Mouse (Mus musculus) limb, embryonic 12.5 days (tissue): ENCODE measurements around the gene Pank1. TPM values are rescaled to one million over a fixed set of nuclear protein-coding genes. Genes with fewer than 3 reads are reported as not detected.

Experiments used
- ATAC-seq: fragments of 200-750 bp; cut with Nextera tagmentation; 2 replicates; pipeline ENCODE4 v1.8.0; 2017; ENCODE audit warnings: low read depth, moderate TSS enrichment; ENCODE audit not compliant: insufficient number of reproducible peaks, insufficient read depth, low FRiP score, low TSS enrichment
- H3K27ac ChIP-seq: fragments of 300-500 bp; sonication (generic); 2 replicates; pipeline ENCODE4 v1.5.1; 2016; ENCODE audit warnings: mild to moderate bottlenecking, moderate library complexity
- H3K27me3 ChIP-seq: fragments of 300-500 bp; sonication (generic); 2 replicates; pipeline ENCODE4 v1.6.1; 2016; ENCODE audit warnings: mild to moderate bottlenecking, moderate library complexity
- H3K36me3 ChIP-seq: fragments of 300-500 bp; sonication (generic); 2 replicates; pipeline ENCODE4 v1.6.1; 2016; ENCODE audit warnings: mild to moderate bottlenecking, moderate library complexity
- H3K4me1 ChIP-seq: fragments of 300-500 bp; sonication (generic); replicated peaks from 2 replicates; pipeline ENCODE4 v1.6.1; 2016
- H3K4me2 ChIP-seq: fragments of 300-500 bp; sonication (generic); 2 replicates; pipeline ENCODE4 v1.6.1; 2016; ENCODE audit warnings: mild to moderate bottlenecking, moderate library complexity
- H3K4me3 ChIP-seq: fragments of 300-500 bp; sonication (generic); replicated peaks from 2 replicates; pipeline ENCODE4 v1.5.1; 2016; ENCODE audit warnings: mild to moderate bottlenecking
- H3K9ac ChIP-seq: fragments of 300-500 bp; sonication (generic); replicated peaks from 2 replicates; pipeline ENCODE4 v1.6.1; 2016; ENCODE audit warnings: mild to moderate bottlenecking, moderate library complexity
- H3K9me3 ChIP-seq: fragments of 300-500 bp; sonication (generic); 2 replicates; pipeline ENCODE4 v1.6.1; 2016; ENCODE audit warnings: mild to moderate bottlenecking, moderate library complexity
- WGBS: fragments of 180-500 bp; shearing (Covaris S2); methylation state at CpG from one replicate; pipeline ENCODE4 v1.1.7; 2016; 5-methylcytosine and 5-hydroxymethylcytosine counted together
- polyA plus RNA-seq: library from polyadenylated mRNA; unstranded; fragments of >200 nt; fragmentation: Nextera tagmentation; extraction: Ambion mirVana; gene quantifications from 2 replicates; pipeline ENCODE4 v1.2.1, GENCODE M21; 2016

The Pank1 gene
- polyA plus RNA-seq, 1 experiment from 2014 or later, result 8.4 TPM

DNA sequence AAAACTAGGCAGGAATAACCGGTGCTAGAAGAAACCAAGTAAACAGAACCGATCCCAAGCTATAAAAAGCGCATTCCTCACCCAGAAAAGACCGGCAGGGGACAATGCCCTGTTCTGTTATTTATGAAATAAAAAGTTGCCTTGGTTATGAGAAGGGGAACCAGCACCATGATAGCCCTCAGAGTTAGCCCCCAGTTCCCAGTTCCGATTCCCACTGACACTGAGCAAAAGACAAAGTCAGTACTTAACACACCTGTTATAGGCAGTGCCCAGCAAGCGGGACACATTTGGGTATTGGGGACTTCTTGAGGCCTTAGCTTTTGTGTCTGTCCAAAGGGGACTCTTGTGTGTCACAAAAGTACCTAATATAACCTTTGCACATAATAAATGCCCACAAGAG lies 369 bp upstream of the Pank1 start:
- Histone ChIP-seq H3K4me1 (peaks cover 6% of the 10 kb centered on the region), H3K4me2 (peak overlapping the region; percentile 63), H3K27ac (peak overlapping the region; percentile 99), H3K9ac (peak overlapping the region; percentile 96; the same call in 1 of the 2 replicates), H3K36me3 (no peaks in the 10 kb centered on the region), H3K9me3 (no peaks in the 10 kb centered on the region), H3K27me3 (no peaks in the 10 kb centered on the region), H3K4me3 (peak overlapping the region; percentile 92)
- WGBS, result 24% methylated on average over 6 of the region's 6 CpGs
- ATAC-seq, result no peak

DNA sequence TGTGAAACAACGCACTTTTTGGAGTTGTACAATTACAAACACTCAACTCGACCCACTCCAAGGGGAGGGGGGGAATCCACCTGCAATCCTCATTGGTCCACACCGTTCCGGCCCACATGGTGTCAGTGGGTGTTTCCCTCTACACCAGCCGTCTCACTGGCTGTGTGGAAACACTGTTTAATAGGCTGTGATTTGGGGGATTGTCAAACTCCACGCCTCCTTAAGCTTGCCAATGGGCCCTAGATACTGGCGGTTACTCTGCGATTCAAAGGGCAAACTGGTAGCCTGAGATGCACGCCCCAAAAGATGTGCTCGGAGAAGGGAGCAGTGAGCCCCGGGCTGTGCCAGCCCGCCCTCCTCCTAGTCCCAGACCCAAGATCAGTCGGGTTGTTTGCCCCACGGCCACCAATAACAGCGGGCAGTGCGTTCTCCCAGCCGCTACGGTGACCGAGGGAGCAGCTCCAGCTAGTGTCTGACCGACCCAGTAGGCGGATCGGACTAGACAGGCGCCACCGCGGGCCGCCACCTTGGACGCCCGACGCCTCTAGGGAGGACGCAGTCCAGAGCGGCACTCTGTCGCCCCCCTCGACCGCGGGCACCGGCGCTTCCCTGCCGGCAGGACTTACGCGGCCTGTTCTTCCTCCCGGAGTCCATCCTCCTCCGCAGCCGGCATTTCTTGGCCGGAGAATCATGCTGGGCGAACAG lies 1.2 kb downstream of the Pank1 start:
- H3K9me3 ChIP-seq, result no peaks in the 10 kb centered on the region
- WGBS, result under 1% methylated on average over 45 of the region's 45 CpGs
- H3K4me1 ChIP-seq, result peaks cover 6% of the 10 kb centered on the region
- H3K9ac ChIP-seq, result peak overlapping the region; percentile 96
- H3K4me3 ChIP-seq, result peak overlapping the region; percentile 92
- H3K27me3 ChIP-seq, result no peaks in the 10 kb centered on the region
- peak overlapping the region; percentile 99 for H3K27ac ChIP-seq
- H3K36me3 ChIP-seq, result no peaks in the 10 kb centered on the region
- peak overlapping the region; percentile 63 for H3K4me2 ChIP-seq
- peak; percentile 98 for ATAC-seq

DNA sequence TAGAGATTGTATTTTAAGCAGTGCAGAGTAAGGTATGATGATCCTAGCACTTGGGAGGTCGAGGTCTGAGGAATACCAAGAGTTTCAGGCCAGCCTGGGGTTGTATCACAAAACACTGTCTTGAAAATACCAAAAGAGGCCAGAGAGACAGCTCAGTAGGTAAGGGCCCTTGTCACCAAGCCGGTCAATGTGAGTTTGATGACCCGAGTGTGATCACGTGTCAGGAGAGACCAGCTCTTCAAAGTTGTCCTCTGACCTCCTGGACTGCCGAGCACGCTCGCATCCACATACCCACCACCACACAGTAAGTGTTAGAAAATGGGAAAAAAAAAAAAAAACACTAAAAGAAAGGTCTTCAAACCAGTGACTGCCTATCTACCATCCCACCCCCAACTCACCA lies 2.6 kb downstream of the Pank1 start:
- ATAC-seq, result no peak
- Histone ChIP-seq H3K9ac (no peak overlapping the region), H3K9me3 (no peaks in the 10 kb centered on the region), H3K4me2 (peak overlapping the region; percentile 63; the same call in 1 of the 2 replicates), H3K27ac (no peak overlapping the region), H3K4me3 (no peak overlapping the region), H3K36me3 (no peaks in the 10 kb centered on the region), H3K4me1 (peaks cover 6% of the 10 kb centered on the region), H3K27me3 (no peaks in the 10 kb centered on the region)
- WGBS, result 75% methylated on average over 7 of the region's 7 CpGs

DNA sequence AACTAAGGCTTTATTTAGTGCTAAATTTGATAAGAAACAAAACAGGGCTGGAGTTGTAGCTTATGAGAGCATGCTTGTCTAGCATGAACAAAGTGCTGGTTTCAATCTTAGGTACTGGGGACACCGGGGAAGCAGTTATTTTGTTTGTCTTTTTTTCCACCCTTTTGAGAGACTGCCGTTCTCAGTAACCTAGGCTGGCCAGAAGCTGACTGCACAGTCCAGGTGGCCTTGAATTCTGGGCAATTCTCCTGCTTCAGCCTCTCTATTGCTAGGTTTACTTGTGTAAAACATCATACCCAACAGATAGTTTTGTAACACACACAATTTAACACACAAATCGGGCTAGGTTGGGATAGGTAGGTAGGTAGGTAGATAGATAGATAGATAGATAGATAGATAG lies 9.9 kb downstream of the Pank1 start:
- WGBS, result 82% methylated on average over 3 of the region's 3 CpGs
- H3K4me3 ChIP-seq, result no peak overlapping the region
- H3K4me2 ChIP-seq, result no peak overlapping the region
- 0 out of 2 replicates have a peak, but pooled peaks cover 3% of the 10 kb centered on the region for H3K4me1 ChIP-seq
- H3K9me3 ChIP-seq, result no peaks in the 10 kb centered on the region
- H3K36me3 ChIP-seq, result no peaks in the 10 kb centered on the region
- no peak overlapping the region for H3K9ac ChIP-seq
- no peak for ATAC-seq
- no peaks in the 10 kb centered on the region for H3K27me3 ChIP-seq
- no peak overlapping the region for H3K27ac ChIP-seq

DNA sequence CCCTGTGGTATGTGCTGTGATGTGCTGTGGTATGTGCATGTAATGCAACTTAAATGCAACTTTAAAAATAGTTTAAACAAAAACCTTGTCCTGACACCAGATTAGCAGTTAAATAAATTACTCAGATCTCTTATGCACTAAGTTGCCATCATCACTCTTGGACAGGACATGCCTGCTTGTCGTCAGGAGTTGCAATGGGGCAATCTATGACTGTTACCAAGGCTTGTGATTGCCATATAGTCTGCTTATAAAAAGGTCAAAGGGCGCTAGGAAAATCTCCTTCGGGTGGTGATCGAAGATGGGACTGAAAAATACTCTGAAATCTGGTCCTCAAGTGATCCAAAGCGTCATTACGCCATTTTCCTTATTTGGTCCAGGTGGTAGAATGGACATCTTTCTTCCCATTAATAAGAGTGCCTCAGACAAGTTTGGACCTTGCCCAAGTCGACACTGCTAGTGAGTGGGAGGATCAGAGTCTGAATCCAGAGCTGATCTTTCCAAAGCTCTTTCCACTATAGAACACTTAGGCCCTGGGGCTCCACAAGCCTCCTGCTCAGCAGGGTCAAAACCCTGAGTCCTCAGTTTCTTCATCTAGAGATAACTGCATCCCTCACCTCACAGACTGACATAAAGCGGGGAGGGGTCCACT lies 11.0 kb downstream of the Pank1 start:
- H3K36me3 ChIP-seq, result no peaks in the 10 kb centered on the region
- H3K9ac ChIP-seq, result no peak overlapping the region
- no peak overlapping the region for H3K4me3 ChIP-seq
- ATAC-seq, result no peak
- H3K27me3 ChIP-seq, result no peaks in the 10 kb centered on the region
- 0 out of 2 replicates have a peak, but pooled peaks cover 3% of the 10 kb centered on the region for H3K4me1 ChIP-seq
- 78% methylated on average over 8 of the region's 8 CpGs for WGBS
- no peak overlapping the region for H3K27ac ChIP-seq
- H3K4me2 ChIP-seq, result no peak overlapping the region
- no peaks in the 10 kb centered on the region for H3K9me3 ChIP-seq

DNA sequence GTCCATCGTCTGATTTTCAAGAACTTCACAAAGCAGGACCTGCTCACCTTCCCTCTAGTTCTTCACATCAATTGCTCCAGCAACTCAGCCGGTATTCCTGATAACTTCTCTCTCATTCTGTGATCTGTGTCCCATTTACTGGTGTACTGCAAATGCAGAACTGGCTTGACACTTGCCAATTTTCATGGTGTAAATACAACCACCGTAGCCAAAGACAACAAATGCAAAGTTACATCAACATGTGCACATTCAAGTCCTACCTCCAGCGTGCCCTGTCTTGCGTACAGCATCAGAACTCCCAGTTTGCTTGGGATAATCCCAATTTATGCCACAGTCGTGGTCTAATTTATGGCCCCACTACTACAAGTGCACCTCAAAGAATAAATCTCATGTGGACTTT lies 15.5 kb downstream of the Pank1 start:
- H3K27ac ChIP-seq, result no peak overlapping the region
- H3K4me3 ChIP-seq, result no peak overlapping the region
- H3K4me2 ChIP-seq, result no peak overlapping the region
- H3K36me3 ChIP-seq, result no peaks in the 10 kb centered on the region
- H3K4me1 ChIP-seq, result 0 out of 2 replicates have a peak, but pooled peaks cover 4% of the 10 kb centered on the region
- H3K9me3 ChIP-seq, result no peaks in the 10 kb centered on the region
- ATAC-seq, result no peak
- WGBS, result 88% methylated on average over 6 of the region's 6 CpGs
- H3K27me3 ChIP-seq, result no peaks in the 10 kb centered on the region
- no peak overlapping the region for H3K9ac ChIP-seq

DNA sequence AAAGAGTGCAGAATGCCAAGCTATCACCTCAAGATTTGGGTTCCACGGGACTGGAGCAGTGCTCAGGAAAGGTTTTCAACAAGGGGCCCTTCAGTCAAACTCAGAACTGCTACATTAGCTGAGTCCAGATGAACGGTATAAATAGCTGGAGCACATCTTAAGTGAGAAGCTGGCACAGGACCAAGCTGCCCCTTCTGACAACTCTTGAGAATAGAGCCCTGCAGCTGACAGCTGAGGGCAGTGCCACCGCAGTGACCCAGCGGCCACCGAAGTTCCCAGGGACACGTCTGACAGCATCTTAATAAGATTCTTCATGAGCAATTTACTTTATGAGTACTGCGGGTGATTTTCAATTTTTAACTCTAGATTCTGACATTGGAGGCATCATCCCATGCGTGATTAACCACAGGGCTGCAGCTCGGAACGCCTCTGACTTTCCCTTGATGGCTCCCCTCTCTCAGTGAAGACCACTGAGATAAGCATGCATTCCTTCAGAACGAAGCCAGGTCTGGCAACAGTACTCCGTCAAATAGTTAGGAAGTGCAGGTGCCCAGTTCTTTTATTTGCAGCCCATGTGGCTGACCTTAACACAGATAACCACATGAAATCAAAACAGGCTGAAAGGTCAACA lies 23.1 kb downstream of the Pank1 start:
- Histone ChIP-seq H3K4me3 (no peak overlapping the region), H3K9me3 (no peaks in the 10 kb centered on the region), H3K4me1 (0 out of 2 replicates have a peak, but pooled peaks cover 4% of the 10 kb centered on the region), H3K36me3 (no peaks in the 10 kb centered on the region), H3K27ac (no peak overlapping the region), H3K4me2 (no peak overlapping the region), H3K27me3 (no peaks in the 10 kb centered on the region), H3K9ac (no peak overlapping the region)
- WGBS, result 88% methylated on average over 12 of the region's 12 CpGs
- no peak for ATAC-seq

DNA sequence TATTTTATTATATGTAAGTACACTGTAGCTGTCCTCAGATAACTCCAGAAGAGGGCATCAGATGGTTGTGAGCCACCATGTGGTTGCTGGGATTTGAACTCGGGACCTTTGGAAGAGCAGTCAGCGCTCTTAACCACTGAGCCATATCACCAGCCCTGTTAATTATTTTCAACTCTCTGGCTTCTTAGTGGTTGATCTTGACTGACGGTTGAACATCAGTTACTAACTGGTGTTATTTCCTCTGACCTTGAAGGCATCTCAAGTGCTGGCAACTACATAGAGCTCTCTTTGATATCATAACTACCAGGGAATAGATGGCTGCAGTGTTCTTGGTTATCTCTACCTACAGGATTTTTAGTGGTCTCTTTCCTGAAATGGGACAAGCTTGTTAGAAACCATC lies 28.1 kb downstream of the Pank1 start:
- 93% methylated on average over 3 of the region's 3 CpGs for WGBS
- H3K4me1 ChIP-seq, result no peaks in the 10 kb centered on the region
- H3K9ac ChIP-seq, result no peak overlapping the region
- ATAC-seq, result no peak
- H3K36me3 ChIP-seq, result no peaks in the 10 kb centered on the region
- H3K9me3 ChIP-seq, result no peaks in the 10 kb centered on the region
- H3K4me2 ChIP-seq, result no peak overlapping the region
- H3K4me3 ChIP-seq, result no peak overlapping the region
- H3K27me3 ChIP-seq, result no peaks in the 10 kb centered on the region
- no peak overlapping the region for H3K27ac ChIP-seq

DNA sequence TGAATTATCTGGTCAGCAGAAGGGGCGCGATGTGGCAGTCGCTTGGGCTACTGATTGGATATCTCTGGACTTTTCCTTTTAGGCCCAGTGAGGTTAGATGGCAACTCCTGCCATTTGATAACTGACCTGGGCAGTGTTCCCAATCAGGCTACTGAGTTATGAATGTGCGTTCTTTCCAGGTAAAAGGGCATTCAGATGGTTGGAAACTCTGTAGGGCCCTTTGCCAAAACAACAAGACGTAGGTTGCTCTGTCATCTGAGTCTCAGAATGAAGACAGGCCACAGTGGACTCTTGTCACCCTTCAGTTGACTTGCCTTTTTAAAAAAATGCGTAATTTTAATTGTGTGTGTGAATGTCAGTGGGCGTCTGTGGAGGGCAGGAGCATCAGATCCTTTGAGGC lies 29.8 kb downstream of the Pank1 start:
- ATAC-seq, result no peak

DNA sequence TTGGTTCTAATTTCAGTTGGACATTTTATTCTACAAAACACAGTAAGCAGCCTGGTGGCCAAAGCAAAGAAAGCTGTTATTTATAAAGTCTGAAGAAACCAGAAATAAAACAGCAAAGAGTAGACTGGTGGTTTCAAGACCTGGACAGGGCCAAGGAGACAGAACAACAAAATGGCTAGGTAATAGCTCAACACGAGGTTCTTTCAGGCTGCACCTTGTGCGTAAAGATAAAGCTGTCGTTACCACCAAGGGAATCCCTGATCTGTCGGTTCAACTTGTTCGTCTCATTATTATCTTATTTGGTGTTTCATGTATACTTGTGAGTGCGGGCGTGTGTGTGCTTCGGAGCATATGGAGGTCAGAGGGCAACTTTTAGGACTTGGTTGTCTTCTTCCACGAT lies 31.1 kb downstream of the Pank1 start:
- no peaks in the 10 kb centered on the region for H3K36me3 ChIP-seq
- H3K4me3 ChIP-seq, result no peak overlapping the region
- H3K4me2 ChIP-seq, result no peak overlapping the region
- no peak overlapping the region for H3K9ac ChIP-seq
- 92% methylated on average over 9 of the region's 9 CpGs for WGBS
- no peak for ATAC-seq
- no peak overlapping the region for H3K27ac ChIP-seq
- no peaks in the 10 kb centered on the region for H3K9me3 ChIP-seq
- no peaks in the 10 kb centered on the region for H3K27me3 ChIP-seq
- no peaks in the 10 kb centered on the region for H3K4me1 ChIP-seq

More for the DNA sequence above, 29.8 kb downstream of the Pank1 start:
- no peak overlapping the region for H3K27ac ChIP-seq
- H3K9me3 ChIP-seq, result no peaks in the 10 kb centered on the region
- H3K4me3 ChIP-seq, result no peak overlapping the region
- no peaks in the 10 kb centered on the region for H3K4me1 ChIP-seq
- no peaks in the 10 kb centered on the region for H3K27me3 ChIP-seq
- no peak overlapping the region for H3K4me2 ChIP-seq
- H3K9ac ChIP-seq, result no peak overlapping the region
- WGBS, result 92% methylated on average over 7 of the region's 7 CpGs
- no peaks in the 10 kb centered on the region for H3K36me3 ChIP-seq

DNA sequence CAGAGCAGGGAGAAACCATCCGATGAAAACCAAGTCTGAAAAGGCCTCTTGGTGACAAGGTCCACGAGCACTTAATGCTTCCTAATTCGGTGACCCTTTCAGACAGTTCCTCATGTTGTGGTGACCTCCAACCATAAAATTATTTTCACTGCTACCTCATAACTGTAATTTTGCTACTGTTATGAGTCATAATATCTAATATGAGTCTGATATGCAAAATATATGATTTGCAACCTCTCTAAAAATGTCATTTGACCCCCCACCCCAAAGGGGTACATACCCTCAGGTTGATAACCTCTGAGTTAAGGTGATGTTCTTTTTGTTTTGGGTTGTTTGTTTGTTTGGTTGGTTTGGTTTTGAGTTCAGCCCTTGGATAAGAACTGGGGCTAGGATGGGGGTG lies 32.2 kb downstream of the Pank1 start:
- H3K27ac ChIP-seq, result no peak overlapping the region
- no peak for ATAC-seq
- peaks cover 6% of the 10 kb centered on the region; the same call in 1 of the 2 replicates for H3K4me1 ChIP-seq
- no peaks in the 10 kb centered on the region for H3K27me3 ChIP-seq
- no peaks in the 10 kb centered on the region for H3K36me3 ChIP-seq
- H3K4me2 ChIP-seq, result no peak overlapping the region
- no peaks in the 10 kb centered on the region for H3K9me3 ChIP-seq
- no peak overlapping the region for H3K9ac ChIP-seq
- H3K4me3 ChIP-seq, result no peak overlapping the region
- WGBS, result 84% methylated on average over 3 of the region's 3 CpGs
